Mouse (Mus musculus) hindbrain, embryonic 15.5 days (tissue): ENCODE data around the gene Vhl. TPM values are rescaled to one million over a fixed set of nuclear protein-coding genes. Genes with fewer than 3 reads are reported as not detected.

Source experiments
- ATAC-seq: fragments of 200-750 bp; cut with Nextera tagmentation; 2 replicates; pipeline ENCODE4 v1.8.0; 2017; ENCODE audit warnings: low read depth, moderate number of reproducible peaks, moderate TSS enrichment; ENCODE audit not compliant: low FRiP score
- H3K27ac ChIP-seq: fragments of 300-500 bp; sonication (generic); replicated peaks from 2 replicates; pipeline ENCODE4 v1.5.1; 2015; ENCODE audit warnings: mild to moderate bottlenecking, inconsistent platforms
- H3K27me3 ChIP-seq: fragments of 300-500 bp; sonication (generic); 2 replicates; pipeline ENCODE4 v1.6.1; 2015; ENCODE audit warnings: control low read depth, inconsistent platforms
- H3K36me3 ChIP-seq: fragments of 300-500 bp; sonication (generic); 2 replicates; pipeline ENCODE4 v1.6.1; 2015; ENCODE audit warnings: control low read depth, inconsistent platforms
- H3K4me1 ChIP-seq: fragments of 300-500 bp; sonication (generic); replicated peaks from 2 replicates; pipeline ENCODE4 v1.6.1; 2015; ENCODE audit warnings: control low read depth, inconsistent platforms
- H3K4me2 ChIP-seq: fragments of 300-500 bp; sonication (generic); 2 replicates; pipeline ENCODE4 v1.6.1; 2015; ENCODE audit warnings: moderate library complexity, mild to moderate bottlenecking, inconsistent platforms
- H3K4me3 ChIP-seq: fragments of 300-500 bp; sonication (generic); 2 replicates; pipeline ENCODE4 v1.5.1; 2015; ENCODE audit warnings: mild to moderate bottlenecking, inconsistent platforms
- H3K9ac ChIP-seq: fragments of 300-500 bp; sonication (generic); 2 replicates; pipeline ENCODE4 v1.6.1; 2015; ENCODE audit warnings: inconsistent platforms
- H3K9me3 ChIP-seq: fragments of 300-500 bp; sonication (generic); 2 replicates; pipeline ENCODE4 v1.6.1; 2016; ENCODE audit warnings: control low read depth, inconsistent platforms
- whole genome bisulfite sequencing: fragments of 180-500 bp; shearing (Covaris S2); methylation state at CpG from one replicate; pipeline ENCODE4 v1.1.7; 2015; 5-methylcytosine and 5-hydroxymethylcytosine counted together
- polyA plus RNA-seq: library from polyadenylated mRNA; unstranded; fragments of >200 nt; fragmentation: Nextera tagmentation; extraction: Ambion mirVana; gene quantifications from 2 replicates; pipeline ENCODE4 v1.2.1, GENCODE M21; 2015

Gene Vhl
- polyA plus RNA-seq, 1 experiment from 2014 or later, result 71.2 TPM

DNA sequence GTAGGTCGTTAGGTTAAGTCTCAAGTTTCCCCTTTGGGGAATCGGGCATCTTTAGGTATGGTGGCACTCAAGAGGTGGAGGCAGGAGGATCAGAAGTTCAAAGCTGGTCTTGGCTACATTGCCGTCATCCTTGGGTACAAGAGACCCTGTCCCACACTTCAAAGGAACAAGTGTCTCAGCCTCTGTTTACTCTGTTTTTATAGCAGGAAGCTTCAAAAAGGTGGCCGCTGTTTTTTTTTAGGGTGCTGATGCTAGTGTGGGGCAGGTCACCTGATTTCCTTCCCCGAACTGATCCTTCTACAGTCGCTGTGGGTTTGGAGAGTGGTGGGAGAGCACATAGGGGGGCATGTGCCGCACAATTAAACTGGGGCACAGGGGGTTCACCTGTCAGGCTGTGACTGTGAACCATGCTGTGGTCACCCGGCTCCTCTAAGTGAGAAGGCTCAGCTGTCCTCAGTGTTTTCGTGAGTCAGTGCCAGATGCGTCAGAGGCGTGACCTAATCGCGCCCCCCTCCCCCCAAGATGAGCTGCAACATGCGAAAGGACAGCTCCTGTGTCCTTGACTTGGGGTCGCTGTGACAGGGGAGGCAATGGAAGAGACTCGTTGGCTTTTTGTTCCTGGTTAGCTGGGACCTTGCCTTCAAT, 31.1 kb downstream of the Vhl start:
- Histone ChIP-seq H3K27me3 (no peaks in the 10 kb centered on the region), H3K4me1 (no peaks in the 10 kb centered on the region), H3K9me3 (no peaks in the 10 kb centered on the region), H3K27ac (no peak overlapping the region), H3K9ac (no peak overlapping the region), H3K4me2 (no peak overlapping the region), H3K36me3 (no peaks in the 10 kb centered on the region), H3K4me3 (no peak overlapping the region)
- WGBS, result 80% methylated on average over 16 of the region's 16 CpGs
- no peak for ATAC-seq

DNA sequence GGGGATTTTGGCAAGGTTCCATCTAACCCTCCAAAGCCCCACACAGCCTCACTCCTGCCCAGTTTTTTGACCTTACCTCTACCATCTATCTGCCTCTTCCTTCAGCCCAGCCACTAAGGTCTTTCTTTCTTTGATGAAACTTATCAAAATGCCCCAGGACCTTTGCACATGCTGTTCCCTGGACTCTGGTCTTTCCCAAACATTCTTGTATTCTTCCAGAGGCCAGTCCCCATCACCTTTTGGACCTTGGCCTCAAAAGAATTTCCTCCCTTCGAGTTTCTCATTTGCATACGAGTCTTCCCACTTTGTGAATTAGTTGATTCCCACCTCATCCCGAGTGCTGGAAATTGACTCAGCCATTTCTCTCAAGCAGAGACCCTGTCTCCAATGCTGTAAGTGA, 31.7 kb downstream of the Vhl start:
- H3K27ac ChIP-seq, result no peak overlapping the region
- H3K36me3 ChIP-seq, result no peaks in the 10 kb centered on the region
- H3K4me1 ChIP-seq, result no peaks in the 10 kb centered on the region
- H3K9ac ChIP-seq, result no peak overlapping the region
- whole genome bisulfite sequencing, result 90% methylated on average over 3 of the region's 3 CpGs
- ATAC-seq, result no peak
- H3K27me3 ChIP-seq, result no peaks in the 10 kb centered on the region
- no peak overlapping the region for H3K4me3 ChIP-seq
- no peak overlapping the region for H3K4me2 ChIP-seq
- no peaks in the 10 kb centered on the region for H3K9me3 ChIP-seq

DNA sequence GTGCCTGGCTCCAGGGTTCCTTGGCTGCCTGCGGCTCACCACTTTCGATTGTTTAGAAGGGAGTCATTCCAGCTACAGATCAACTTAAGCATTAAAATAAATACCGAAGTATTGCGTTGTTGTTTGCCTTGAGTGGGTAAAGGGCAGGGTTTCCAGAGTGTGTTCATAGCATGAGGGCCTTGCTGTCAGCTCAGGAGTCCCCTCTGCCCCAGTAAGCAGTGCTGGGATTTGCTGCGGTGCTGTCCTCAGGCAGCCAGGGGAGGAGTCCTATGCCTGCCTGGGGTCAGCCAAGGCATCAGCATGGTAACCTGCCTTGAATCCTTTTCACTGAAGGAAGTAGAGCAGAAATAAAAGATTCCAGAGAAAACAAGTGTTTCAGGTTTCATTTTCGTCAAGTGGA, 33.1 kb downstream of the Vhl start:
- Histone ChIP-seq H3K27ac (no peak overlapping the region), H3K27me3 (no peaks in the 10 kb centered on the region), H3K4me3 (no peak overlapping the region), H3K4me2 (no peak overlapping the region), H3K36me3 (no peaks in the 10 kb centered on the region), H3K9ac (no peak overlapping the region), H3K4me1 (no peaks in the 10 kb centered on the region), H3K9me3 (no peaks in the 10 kb centered on the region)
- ATAC-seq, result no peak
- 80% methylated on average over 6 of the region's 6 CpGs for WGBS

DNA sequence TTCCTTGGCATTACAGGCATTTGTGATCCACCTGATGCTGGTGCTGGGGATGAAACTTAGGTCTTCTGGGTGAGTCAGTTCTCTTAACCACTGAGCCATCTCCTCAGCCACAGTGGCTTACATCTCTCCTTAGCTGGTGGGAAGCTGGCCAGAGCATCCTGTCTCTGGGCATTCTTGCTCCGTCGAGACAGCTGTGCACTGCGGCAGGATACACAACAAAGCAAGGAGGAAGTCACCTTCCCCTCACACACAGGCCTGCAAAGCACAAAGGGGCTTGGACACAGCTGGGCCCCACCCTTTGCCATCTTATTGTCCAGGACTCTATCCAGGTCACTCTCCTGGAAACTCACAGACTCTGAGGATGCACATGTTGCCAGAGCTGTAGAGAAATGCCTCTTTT, 34.5 kb downstream of the Vhl start:
- Histone ChIP-seq H3K4me1 (no peaks in the 10 kb centered on the region), H3K27ac (no peak overlapping the region), H3K4me3 (no peak overlapping the region), H3K4me2 (no peak overlapping the region), H3K9me3 (no peaks in the 10 kb centered on the region), H3K36me3 (no peaks in the 10 kb centered on the region), H3K27me3 (no peaks in the 10 kb centered on the region), H3K9ac (no peak overlapping the region)
- WGBS, result 60% methylated on average over 3 of the region's 3 CpGs
- no peak for ATAC-seq

DNA sequence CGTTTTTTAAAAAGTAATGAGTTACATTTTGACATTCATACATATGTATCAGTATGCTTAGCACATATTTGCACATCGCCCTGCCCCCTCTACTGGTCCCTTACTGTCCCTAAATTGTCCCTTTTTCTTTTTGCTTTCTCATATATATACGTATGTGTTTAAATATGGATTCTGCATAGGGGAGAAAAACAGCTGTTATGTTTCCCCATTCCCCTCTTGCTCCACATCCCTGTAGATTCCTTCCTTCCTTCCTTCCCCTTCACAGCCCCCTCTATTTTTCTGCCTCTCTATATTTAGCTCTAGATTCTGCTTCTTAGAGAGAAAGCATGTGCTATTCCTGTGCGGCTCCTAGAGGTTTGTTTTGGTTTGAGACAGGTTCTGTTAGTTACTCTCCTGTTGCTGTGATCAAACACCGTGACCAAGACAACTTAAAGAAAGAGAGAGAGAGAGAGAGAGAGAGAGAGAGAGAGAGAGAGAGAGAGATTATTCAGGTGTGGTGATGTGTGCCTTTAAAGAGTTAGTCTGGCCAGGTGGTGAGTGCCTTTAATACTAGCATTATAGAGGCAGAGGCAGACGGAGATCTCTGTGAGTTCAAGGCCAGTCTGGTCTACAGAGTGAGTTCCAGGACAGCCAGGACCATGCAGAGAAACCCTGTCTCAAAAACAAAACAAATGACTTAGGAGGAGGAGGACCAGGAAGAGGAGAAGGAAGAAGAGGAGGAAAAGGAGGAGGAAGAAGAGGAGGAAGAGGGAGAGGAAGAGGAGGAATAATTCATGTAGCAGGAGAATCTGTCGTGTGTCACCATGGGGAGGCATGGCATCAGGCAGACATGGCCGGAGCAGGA, 36.1 kb downstream of the Vhl start:
- no peak for ATAC-seq
- no peaks in the 10 kb centered on the region for H3K36me3 ChIP-seq
- H3K27ac ChIP-seq, result no peak overlapping the region
- no peak overlapping the region for H3K4me2 ChIP-seq
- no peak overlapping the region for H3K9ac ChIP-seq
- 77% methylated on average over 8 of the region's 8 CpGs for WGBS
- H3K9me3 ChIP-seq, result no peaks in the 10 kb centered on the region
- H3K4me3 ChIP-seq, result no peak overlapping the region
- H3K27me3 ChIP-seq, result no peaks in the 10 kb centered on the region
- no peaks in the 10 kb centered on the region for H3K4me1 ChIP-seq

DNA sequence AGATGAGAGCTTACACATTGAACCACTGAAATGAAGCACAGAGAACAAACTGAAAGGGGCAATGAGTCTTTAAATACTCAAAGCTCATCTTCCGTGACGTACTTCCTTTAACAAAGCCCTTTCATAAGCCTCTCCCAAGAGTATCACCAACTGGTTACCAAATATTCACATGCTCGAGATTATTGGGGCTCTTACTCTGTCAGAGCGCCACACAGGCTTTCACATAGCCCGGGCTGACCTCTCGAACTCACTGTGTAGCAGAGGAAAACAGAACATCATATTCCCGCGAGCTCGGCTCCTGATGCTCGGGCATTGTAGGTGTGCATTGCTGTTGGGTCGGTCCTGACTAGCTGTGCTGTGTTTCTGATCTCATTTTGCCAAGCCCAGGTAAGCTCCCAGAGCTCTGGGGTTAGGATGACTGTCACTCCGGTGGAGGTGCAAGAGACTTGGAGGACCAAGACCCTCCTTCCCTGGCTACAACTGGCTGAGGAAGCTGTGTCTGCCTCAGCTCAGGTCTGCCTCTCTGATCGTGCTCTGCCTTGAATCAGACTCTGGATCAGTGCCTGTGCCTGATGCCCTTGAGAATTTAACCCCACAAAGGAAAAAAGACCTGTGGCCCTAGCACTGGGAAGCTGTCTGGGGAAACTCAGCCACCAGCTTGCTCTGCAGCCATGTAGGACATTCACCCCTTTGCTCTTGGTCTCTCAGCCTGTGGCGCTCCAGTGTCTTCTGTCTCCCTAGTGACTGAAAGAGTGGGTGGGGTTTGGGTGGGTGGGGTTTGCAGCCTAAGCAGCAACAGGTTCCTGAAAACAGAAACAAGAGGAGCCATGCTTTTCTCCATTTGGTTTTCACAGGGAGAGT, 37.0 kb downstream of the Vhl start:
- 72% methylated on average over 14 of the region's 14 CpGs for WGBS

DNA sequence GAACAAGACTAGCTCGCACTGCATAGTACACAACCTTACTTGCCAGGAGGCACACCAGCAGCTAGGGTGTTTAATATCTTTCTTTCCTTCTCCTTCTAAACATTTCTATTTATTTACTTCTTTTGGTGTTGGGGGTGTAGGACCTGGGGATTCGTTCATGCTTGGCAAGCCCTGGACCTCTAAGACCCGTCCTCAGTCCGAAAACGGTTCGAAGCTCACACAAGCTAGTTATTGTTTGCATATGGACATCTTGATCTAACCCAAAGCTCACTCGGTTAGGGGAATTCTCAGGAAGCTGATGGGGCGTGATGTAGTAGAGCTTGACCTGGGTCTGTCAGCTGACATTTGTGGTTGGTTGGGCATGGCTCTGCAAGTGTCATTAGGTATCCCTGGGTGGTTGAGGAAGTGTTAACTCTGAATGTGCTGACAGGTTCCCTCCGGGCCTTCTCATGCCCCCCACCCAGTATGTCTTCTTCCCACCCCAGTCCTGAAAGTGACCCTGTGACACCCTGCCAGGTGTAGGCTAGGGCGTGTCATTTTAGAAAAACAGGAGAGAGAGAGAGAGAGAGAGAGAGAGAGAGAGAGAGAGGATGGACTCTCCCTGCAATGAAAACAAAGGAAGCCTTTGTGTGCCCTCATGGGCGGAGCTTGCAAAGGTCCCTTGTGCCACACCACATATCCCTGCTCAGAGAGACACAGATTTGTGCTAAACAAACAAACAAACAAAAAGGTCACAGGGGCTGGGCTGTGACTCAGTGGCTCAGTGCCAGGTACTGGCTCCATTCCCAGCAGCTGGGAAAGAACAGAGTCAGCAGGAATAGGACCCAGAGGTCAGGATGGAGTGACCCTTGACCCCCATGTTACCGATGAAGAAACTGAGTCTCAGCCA, 37.8 kb downstream of the Vhl start:
- no peaks in the 10 kb centered on the region for H3K9me3 ChIP-seq
- no peaks in the 10 kb centered on the region for H3K36me3 ChIP-seq
- H3K4me3 ChIP-seq, result no peak overlapping the region
- no peaks in the 10 kb centered on the region for H3K4me1 ChIP-seq
- H3K27me3 ChIP-seq, result no peaks in the 10 kb centered on the region
- no peak overlapping the region for H3K27ac ChIP-seq
- H3K4me2 ChIP-seq, result no peak overlapping the region
- WGBS, result 64% methylated on average over 12 of the region's 12 CpGs
- ATAC-seq, result no peak
- no peak overlapping the region for H3K9ac ChIP-seq

More for the DNA sequence above, 37.0 kb downstream of the Vhl start:
- no peaks in the 10 kb centered on the region for H3K27me3 ChIP-seq
- H3K4me3 ChIP-seq, result no peak overlapping the region
- no peak overlapping the region for H3K9ac ChIP-seq
- H3K9me3 ChIP-seq, result no peaks in the 10 kb centered on the region
- no peaks in the 10 kb centered on the region for H3K36me3 ChIP-seq
- no peak overlapping the region for H3K27ac ChIP-seq
- no peaks in the 10 kb centered on the region for H3K4me1 ChIP-seq
- no peak overlapping the region for H3K4me2 ChIP-seq
- no peak for ATAC-seq

DNA sequence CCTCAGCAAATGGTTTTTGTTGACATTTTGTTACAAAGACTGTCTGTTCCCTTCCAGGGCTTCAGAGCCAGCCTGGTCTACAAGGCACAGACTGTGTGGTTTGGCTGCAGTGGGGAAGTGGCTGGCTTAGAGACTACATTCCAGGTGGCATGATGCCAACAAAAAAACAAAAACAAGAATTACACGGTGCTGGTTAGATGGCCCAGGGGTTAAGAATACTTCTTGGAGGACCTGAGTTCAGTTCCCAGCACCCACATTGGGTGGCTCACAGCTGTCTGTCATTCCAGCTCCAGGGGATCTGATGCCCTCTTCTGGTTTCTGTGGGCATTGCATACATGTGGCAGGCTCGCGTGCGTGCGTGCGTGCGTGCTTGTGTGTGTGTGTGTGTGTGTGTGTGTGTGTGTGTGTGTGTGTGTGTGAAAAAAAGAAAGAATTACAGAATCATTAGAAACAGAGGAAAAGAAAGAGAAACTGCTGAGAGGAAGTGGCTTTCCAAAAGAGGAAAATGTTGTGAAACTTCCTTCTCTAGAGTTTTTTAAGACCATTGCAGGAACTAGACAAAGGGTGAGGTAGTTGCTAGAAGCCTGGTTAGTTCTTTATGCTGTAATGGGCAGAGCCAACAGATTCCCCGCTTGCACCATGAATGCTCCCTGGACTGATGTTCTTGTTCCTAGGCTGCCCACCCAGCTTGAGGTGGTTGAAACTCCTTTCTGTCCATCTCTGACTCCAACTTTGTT, 39.4 kb downstream of the Vhl start:
- Histone ChIP-seq H3K9me3 (no peaks in the 10 kb centered on the region), H3K27ac (no peak overlapping the region), H3K4me3 (no peak overlapping the region), H3K27me3 (no peaks in the 10 kb centered on the region), H3K4me1 (no peaks in the 10 kb centered on the region), H3K9ac (no peak overlapping the region), H3K36me3 (no peaks in the 10 kb centered on the region), H3K4me2 (no peak overlapping the region)
- 92% methylated on average over 8 of the region's 8 CpGs for WGBS
- ATAC-seq, result no peak

DNA sequence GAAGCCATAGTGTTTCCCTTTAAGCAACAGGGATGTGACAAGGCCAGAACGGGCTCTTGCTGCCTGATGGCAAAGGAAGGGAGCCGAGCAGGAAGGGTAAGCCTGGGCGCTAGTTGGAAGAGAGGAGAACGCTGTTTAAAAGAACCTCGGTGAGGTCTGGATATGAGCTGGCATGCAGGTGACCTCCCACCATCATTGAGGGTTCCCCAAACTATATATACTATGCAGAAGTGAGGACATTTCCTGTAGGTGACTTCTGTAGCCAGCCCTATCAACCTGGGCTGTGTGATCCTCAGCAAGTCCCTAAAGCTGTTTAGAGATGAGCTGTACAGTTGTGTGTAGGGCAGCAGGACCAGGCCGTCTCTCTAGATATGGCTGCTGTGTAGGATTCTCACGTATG, 40.5 kb downstream of the Vhl start:
- Histone ChIP-seq H3K4me1 (no peaks in the 10 kb centered on the region; the same call in 1 of the 2 replicates), H3K9me3 (no peaks in the 10 kb centered on the region), H3K36me3 (no peaks in the 10 kb centered on the region), H3K9ac (no peak overlapping the region), H3K4me3 (no peak overlapping the region), H3K27ac (no peak overlapping the region), H3K27me3 (no peaks in the 10 kb centered on the region), H3K4me2 (no peak overlapping the region)
- 97% methylated on average over 7 of the region's 7 CpGs for WGBS
- ATAC-seq, result no peak

DNA sequence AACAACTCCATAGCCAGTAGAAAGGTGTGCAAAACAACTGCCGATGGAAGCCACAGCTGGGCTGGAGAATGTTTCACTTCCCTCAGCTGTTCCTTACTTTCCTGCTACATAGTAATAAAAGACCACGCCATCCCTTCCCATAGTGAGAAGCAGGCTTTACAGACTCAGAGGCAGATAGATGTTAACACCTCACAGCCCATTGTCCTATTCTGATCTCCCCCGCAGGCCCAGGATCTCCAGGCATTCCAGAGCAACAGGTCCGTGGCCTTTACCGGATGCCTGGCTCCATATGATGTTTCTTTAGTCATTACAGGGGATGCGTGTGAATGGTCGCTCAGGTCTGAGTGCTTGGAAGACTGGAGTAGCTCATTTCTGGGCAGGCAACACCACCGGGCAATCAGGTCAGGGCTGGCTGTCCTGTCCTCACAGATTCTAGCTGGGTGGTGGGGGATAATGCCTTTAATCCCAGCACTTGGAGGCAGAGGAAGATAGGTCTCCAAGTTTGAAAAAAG, 43.9 kb downstream of the Vhl start:
- ATAC-seq, result no peak
- no peaks in the 10 kb centered on the region for H3K36me3 ChIP-seq
- H3K4me1 ChIP-seq, result no peaks in the 10 kb centered on the region; the same call in 1 of the 2 replicates
- H3K9ac ChIP-seq, result no peak overlapping the region
- no peak overlapping the region for H3K4me3 ChIP-seq
- no peaks in the 10 kb centered on the region for H3K9me3 ChIP-seq
- 74% methylated on average over 8 of the region's 8 CpGs for WGBS
- no peaks in the 10 kb centered on the region for H3K27me3 ChIP-seq
- H3K27ac ChIP-seq, result no peak overlapping the region
- H3K4me2 ChIP-seq, result no peak overlapping the region
